Mouse (Mus musculus): ENCODE measurements at regions not wholly inside any gene's neighbourhood (a gene's known extent, or its start where the extent isn't known, plus 50 kb on each side); places are given as distances from the start of the nearest gene placed in this dataset.
A peak's percentile ranks its signal among the peaks of the same experiment; 100 is the strongest.

DNA sequence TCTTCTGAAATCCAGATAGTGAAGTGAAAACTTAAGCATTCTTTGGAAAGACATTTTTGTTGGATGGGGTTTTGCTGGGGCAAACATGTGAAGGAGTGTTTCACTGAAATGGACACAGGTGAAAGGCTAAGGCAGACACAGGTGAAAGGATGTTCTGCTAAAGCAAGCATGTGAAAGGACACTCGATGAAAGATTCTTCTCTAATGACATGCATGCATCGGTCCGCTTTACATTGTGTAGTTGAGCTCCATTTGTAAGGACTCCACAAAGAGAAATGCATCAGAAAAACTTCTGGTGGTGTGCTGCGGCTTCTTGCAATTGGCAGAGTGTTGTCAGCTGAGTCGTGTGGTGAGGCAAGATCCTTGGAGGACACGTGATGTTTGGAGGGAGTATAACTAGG is 89.2 kb upstream of the Fam174b start:
- no peak for TF ChIP-seq CTCF (IDR thresholded peaks at IDR 0.05; ENCODE audit: extremely low read depth, insufficient read depth, insufficient read length, insufficient replicate concordance)
- no peak for TF ChIP-seq POLR2A (IDR thresholded peaks at IDR 0.05; ENCODE audit: low read depth, low read length)
- no peak overlapping the region for H3K4me3 ChIP-seq (ENCODE audit: extremely low read depth, insufficient read depth, insufficient read length)
- no peak for DNase-seq (ENCODE audit: low read depth in 1 of 2, low spot score in 2 of 2)
- WGBS = 95% methylated on average over 6 of the region's 6 CpGs
- no peak overlapping the region for H3K27ac ChIP-seq (ENCODE audit: insufficient read depth, low read length)
- no peaks in the 10 kb centered on the region for H3K27me3 ChIP-seq (ENCODE audit: control insufficient read depth, insufficient read depth, low read length)
- no peaks in the 10 kb centered on the region for H3K4me1 ChIP-seq (ENCODE audit: control insufficient read depth, insufficient read depth, insufficient read length)
- H3K36me3 ChIP-seq (ENCODE audit: control insufficient read depth, insufficient read depth, low read length) = no peaks in the 10 kb centered on the region

DNA sequence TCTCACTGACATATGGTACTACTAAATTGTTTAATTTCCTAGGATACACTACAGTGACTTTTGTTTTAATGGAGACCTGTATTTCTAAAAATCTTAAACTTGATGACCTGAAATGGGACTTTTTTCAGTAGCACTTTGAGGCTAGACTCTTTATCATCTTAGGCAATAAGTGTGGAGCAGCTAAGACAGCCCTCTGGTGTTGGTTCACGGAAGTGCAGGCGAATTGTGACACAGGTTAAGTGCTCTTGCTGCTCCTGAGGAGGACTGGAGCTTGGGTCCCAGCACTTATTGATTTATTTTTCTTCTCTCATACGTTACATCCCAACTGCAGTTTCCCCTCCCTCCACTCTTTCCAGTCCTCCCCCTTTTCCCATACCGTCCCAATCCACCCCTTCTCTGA is 92.1 kb upstream of the Fam174b start:
- Histone ChIP-seq H3K27me3 (ENCODE audit: control insufficient read depth, insufficient read depth, low read length) (no peaks in the 10 kb centered on the region), H3K4me1 (ENCODE audit: control insufficient read depth, insufficient read depth, insufficient read length) (peaks cover 4% of the 10 kb centered on the region; the same call in 1 of the 2 replicates), H3K36me3 (ENCODE audit: control insufficient read depth, insufficient read depth, low read length) (no peaks in the 10 kb centered on the region), H3K27ac (ENCODE audit: insufficient read depth, low read length) (no peak overlapping the region), H3K4me3 (ENCODE audit: extremely low read depth, insufficient read depth, insufficient read length) (no peak overlapping the region)
- 25% methylated on average over 4 of the region's 4 CpGs for WGBS
- TF ChIP-seq POLR2A (IDR thresholded peaks at IDR 0.05; ENCODE audit: low read depth, low read length) (no peak), CTCF (IDR thresholded peaks at IDR 0.05; ENCODE audit: extremely low read depth, insufficient read depth, insufficient read length, insufficient replicate concordance) (peak; percentile 68; the same call in 1 of the 2 replicates)
- DNase-seq (ENCODE audit: low read depth in 1 of 2, low spot score in 2 of 2) = peak; percentile 62 to 86

DNA sequence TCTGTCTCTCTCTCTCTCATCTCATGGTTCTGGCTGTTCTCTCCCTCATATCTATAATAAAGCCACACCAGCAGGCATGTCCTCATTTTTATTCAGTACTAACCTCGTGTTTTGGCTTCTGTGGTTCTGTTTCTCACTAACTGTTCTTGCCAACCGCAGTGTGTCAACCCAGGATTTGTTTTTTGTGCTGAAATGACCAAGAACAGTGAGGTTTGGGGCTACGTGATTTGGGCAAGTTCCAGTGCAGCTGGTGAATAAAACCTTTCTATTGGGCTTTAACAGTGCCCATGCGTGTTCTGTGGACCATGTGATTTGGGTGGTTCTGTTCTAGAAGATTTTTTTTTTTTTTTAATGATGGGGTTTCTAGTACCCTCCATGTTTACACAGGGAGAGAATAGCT is 93.0 kb upstream of the Fam174b start:
- no peak overlapping the region for H3K27ac ChIP-seq (ENCODE audit: insufficient read depth, low read length)
- peaks cover 4% of the 10 kb centered on the region; the same call in 1 of the 2 replicates for H3K4me1 ChIP-seq (ENCODE audit: control insufficient read depth, insufficient read depth, insufficient read length)
- WGBS = 84% methylated on average over 4 of the region's 4 CpGs
- H3K36me3 ChIP-seq (ENCODE audit: control insufficient read depth, insufficient read depth, low read length) = no peaks in the 10 kb centered on the region
- no peak for DNase-seq (ENCODE audit: low read depth in 1 of 2, low spot score in 2 of 2)
- H3K27me3 ChIP-seq (ENCODE audit: control insufficient read depth, insufficient read depth, low read length) = no peaks in the 10 kb centered on the region
- no peak overlapping the region for H3K4me3 ChIP-seq (ENCODE audit: extremely low read depth, insufficient read depth, insufficient read length)
- TF ChIP-seq CTCF (IDR thresholded peaks at IDR 0.05; ENCODE audit: extremely low read depth, insufficient read depth, insufficient read length, insufficient replicate concordance) (no peak), POLR2A (IDR thresholded peaks at IDR 0.05; ENCODE audit: low read depth, low read length) (no peak)

DNA sequence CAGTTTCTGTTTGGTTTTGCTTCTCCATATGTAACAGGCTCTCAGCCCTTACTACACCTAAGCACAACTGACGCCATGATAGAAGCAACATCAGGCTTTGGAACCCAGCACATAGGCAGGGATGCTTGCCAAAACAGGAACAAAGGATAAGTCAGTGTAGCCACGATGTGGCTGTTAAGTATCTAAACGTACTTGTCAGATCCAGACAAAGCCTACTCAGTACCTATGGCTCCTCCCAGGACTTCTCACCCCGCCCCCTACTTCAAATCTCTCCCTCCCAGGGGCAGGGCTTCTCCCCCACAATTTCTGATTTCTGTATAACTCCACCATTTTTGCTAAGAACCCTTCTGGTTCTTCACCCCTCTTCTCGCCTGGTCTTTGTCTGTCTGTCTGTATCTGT is 93.4 kb upstream of the Fam174b start:
- H3K36me3 ChIP-seq (ENCODE audit: control insufficient read depth, insufficient read depth, low read length) = no peaks in the 10 kb centered on the region
- TF ChIP-seq POLR2A (IDR thresholded peaks at IDR 0.05; ENCODE audit: low read depth, low read length) (no peak), CTCF (IDR thresholded peaks at IDR 0.05; ENCODE audit: extremely low read depth, insufficient read depth, insufficient read length, insufficient replicate concordance) (no peak)
- H3K27me3 ChIP-seq (ENCODE audit: control insufficient read depth, insufficient read depth, low read length) = no peaks in the 10 kb centered on the region
- H3K27ac ChIP-seq (ENCODE audit: insufficient read depth, low read length) = no peak overlapping the region
- 61% methylated on average over 5 of the region's 5 CpGs for WGBS
- no peak overlapping the region for H3K4me3 ChIP-seq (ENCODE audit: extremely low read depth, insufficient read depth, insufficient read length)
- DNase-seq (ENCODE audit: low read depth in 1 of 2, low spot score in 2 of 2) = no peak
- peaks cover 4% of the 10 kb centered on the region; the same call in 1 of the 2 replicates for H3K4me1 ChIP-seq (ENCODE audit: control insufficient read depth, insufficient read depth, insufficient read length)

GRCm38 (mm10) chr7:73644362-73644904 is 95.7 kb upstream of the Fam174b start:
- Histone ChIP-seq H3K4me1 (ENCODE audit: control insufficient read depth, insufficient read depth, insufficient read length) (peaks cover 4% of the 10 kb centered on the region; the same call in 1 of the 2 replicates), H3K36me3 (ENCODE audit: control insufficient read depth, insufficient read depth, low read length) (no peaks in the 10 kb centered on the region), H3K4me3 (ENCODE audit: extremely low read depth, insufficient read depth, insufficient read length) (no peak overlapping the region), H3K27me3 (ENCODE audit: control insufficient read depth, insufficient read depth, low read length) (no peaks in the 10 kb centered on the region), H3K27ac (ENCODE audit: insufficient read depth, low read length) (no peak overlapping the region)
- DNase-seq (ENCODE audit: low read depth in 1 of 2, low spot score in 2 of 2) = no peak
- no peak for TF ChIP-seq CTCF (IDR thresholded peaks at IDR 0.05; ENCODE audit: extremely low read depth, insufficient read depth, insufficient read length, insufficient replicate concordance)
- TF ChIP-seq POLR2A (IDR thresholded peaks at IDR 0.05; ENCODE audit: low read depth, low read length) = no peak
- 69% methylated on average over 4 of the region's 4 CpGs for WGBS

- H3K27me3 ChIP-seq (ENCODE audit: control insufficient read depth, insufficient read depth, low read length) = no peaks in the 10 kb centered on the region
- H3K27ac ChIP-seq (ENCODE audit: insufficient read depth, low read length) = no peak overlapping the region
- no peaks in the 10 kb centered on the region for H3K36me3 ChIP-seq (ENCODE audit: control insufficient read depth, insufficient read depth, low read length)
- no peak for DNase-seq (ENCODE audit: low read depth in 1 of 2, low spot score in 2 of 2)
- TF ChIP-seq POLR2A (IDR thresholded peaks at IDR 0.05; ENCODE audit: low read depth, low read length) = no peak
- no peak for TF ChIP-seq CTCF (IDR thresholded peaks at IDR 0.05; ENCODE audit: extremely low read depth, insufficient read depth, insufficient read length, insufficient replicate concordance)
- H3K4me1 ChIP-seq (ENCODE audit: control insufficient read depth, insufficient read depth, insufficient read length) = peaks cover 4% of the 10 kb centered on the region; the same call in 1 of the 2 replicates
- WGBS = 61% methylated on average over 10 of the region's 10 CpGs
- H3K4me3 ChIP-seq (ENCODE audit: extremely low read depth, insufficient read depth, insufficient read length) = no peak overlapping the region
Measured at GRCm38 (mm10) chr7:73643993-73644335, 96.1 kb upstream of the Fam174b start.

GRCm38 (mm10) chr7:73643306-73643992 is 96.7 kb upstream of the Fam174b start:
- no peak overlapping the region for H3K27ac ChIP-seq (ENCODE audit: insufficient read depth, low read length)
- no peaks in the 10 kb centered on the region for H3K27me3 ChIP-seq (ENCODE audit: control insufficient read depth, insufficient read depth, low read length)
- no peak overlapping the region for H3K4me3 ChIP-seq (ENCODE audit: extremely low read depth, insufficient read depth, insufficient read length)
- WGBS = 78% methylated on average over 19 of the region's 19 CpGs
- H3K36me3 ChIP-seq (ENCODE audit: control insufficient read depth, insufficient read depth, low read length) = no peaks in the 10 kb centered on the region
- peak in 1 of 2 experiments; percentile 44 for DNase-seq (ENCODE audit: low read depth in 1 of 2, low spot score in 2 of 2)
- no peak for TF ChIP-seq POLR2A (IDR thresholded peaks at IDR 0.05; ENCODE audit: low read depth, low read length)
- no peak for TF ChIP-seq CTCF (IDR thresholded peaks at IDR 0.05; ENCODE audit: extremely low read depth, insufficient read depth, insufficient read length, insufficient replicate concordance)
- H3K4me1 ChIP-seq (ENCODE audit: control insufficient read depth, insufficient read depth, insufficient read length) = peaks cover 4% of the 10 kb centered on the region; the same call in 1 of the 2 replicates

Data from spleen, adult 2 months (tissue).